Mouse (Mus musculus) G1E-ER4 (cell line): ENCODE results near the gene Ptprf. TPM values are rescaled to one million over a fixed set of nuclear protein-coding genes. Genes with fewer than 3 reads are reported as not detected.

Experiments
- GATA1 ChIP-seq: IDR thresholded peaks from one replicate; pipeline ENCODE4 v1.8.0; 2012; ENCODE audit warnings: low read length, inconsistent platforms
- polyA plus RNA-seq: library from polyadenylated mRNA; stranded (reverse); fragments of >175 nt; gene quantifications from 2 replicates; pipeline ENCODE4 v1.2.3, GENCODE M21; 2012

Gene Ptprf
- polyA plus RNA-seq, 1 experiment = not detected

GRCm38 (mm10) chr4:118243298-118243697, 47.9 kb downstream of the Ptprf start:
- no peak for TF ChIP-seq GATA1

GRCm38 (mm10) chr4:118239960-118240689, 51.1 kb downstream of the Ptprf start:
- TF ChIP-seq GATA1 = no peak

GRCm38 (mm10) chr4:118238666-118239065, 52.5 kb downstream of the Ptprf start:
- no peak for TF ChIP-seq GATA1

- TF ChIP-seq GATA1 = no peak
Measured at GRCm38 (mm10) chr4:118236871-118237270, 54.3 kb downstream of the Ptprf start.

- no peak for TF ChIP-seq GATA1
Measured at GRCm38 (mm10) chr4:118234711-118235388, 56.4 kb downstream of the Ptprf start.

GRCm38 (mm10) chr4:118233886-118234285, 57.3 kb downstream of the Ptprf start:
- TF ChIP-seq GATA1 = no peak

GRCm38 (mm10) chr4:118231861-118232260, 59.3 kb downstream of the Ptprf start:
- no peak for TF ChIP-seq GATA1

- TF ChIP-seq GATA1 = no peak
Measured at GRCm38 (mm10) chr4:118229035-118229770, 62.0 kb downstream of the Ptprf start.

GRCm38 (mm10) chr4:118227398-118227797, 63.8 kb downstream of the Ptprf start:
- no peak for TF ChIP-seq GATA1

- no peak for TF ChIP-seq GATA1
Measured at GRCm38 (mm10) chr4:118221261-118221660, 69.9 kb downstream of the Ptprf start.

- TF ChIP-seq GATA1 = no peak
Measured at GRCm38 (mm10) chr4:118220756-118221155, 70.4 kb downstream of the Ptprf start.

GRCm38 (mm10) chr4:118219487-118219886, 71.7 kb downstream of the Ptprf start:
- TF ChIP-seq GATA1 = no peak

- TF ChIP-seq GATA1 = no peak
Measured at GRCm38 (mm10) chr4:118218521-118218920, 72.7 kb downstream of the Ptprf start.

GRCm38 (mm10) chr4:118216726-118217595, 74.2 kb downstream of the Ptprf start:
- no peak for TF ChIP-seq GATA1

GRCm38 (mm10) chr4:118214891-118215290, 76.3 kb downstream of the Ptprf start:
- no peak for TF ChIP-seq GATA1
